Mouse (Mus musculus) liver, adult 2 months (tissue): ENCODE measurements around the gene Ccdc85c.

ENCODE experiments used
- CTCF ChIP-seq: fragments of 200-500 bp; IDR thresholded peaks from 2 replicates; pipeline ENCODE4 v1.5.1; 2011; ENCODE audit warnings: low read depth, low read length, control low read depth
- POLR2A ChIP-seq: fragments of 200-500 bp; IDR thresholded peaks from 2 replicates; pipeline ENCODE4 v1.6.1; 2011; ENCODE audit warnings: low read length, control low read depth; ENCODE audit not compliant: insufficient read depth; ENCODE audit errors: extremely low read depth

GRCm38 (mm10) chr12:108308363-108308856, 33.2 kb upstream of the Ccdc85c start:
- TF ChIP-seq CTCF, result no peak
- TF ChIP-seq POLR2A, result no peak
